ENCODE assay signal across 1 mouse cellular context in the genomic region with DNA sequence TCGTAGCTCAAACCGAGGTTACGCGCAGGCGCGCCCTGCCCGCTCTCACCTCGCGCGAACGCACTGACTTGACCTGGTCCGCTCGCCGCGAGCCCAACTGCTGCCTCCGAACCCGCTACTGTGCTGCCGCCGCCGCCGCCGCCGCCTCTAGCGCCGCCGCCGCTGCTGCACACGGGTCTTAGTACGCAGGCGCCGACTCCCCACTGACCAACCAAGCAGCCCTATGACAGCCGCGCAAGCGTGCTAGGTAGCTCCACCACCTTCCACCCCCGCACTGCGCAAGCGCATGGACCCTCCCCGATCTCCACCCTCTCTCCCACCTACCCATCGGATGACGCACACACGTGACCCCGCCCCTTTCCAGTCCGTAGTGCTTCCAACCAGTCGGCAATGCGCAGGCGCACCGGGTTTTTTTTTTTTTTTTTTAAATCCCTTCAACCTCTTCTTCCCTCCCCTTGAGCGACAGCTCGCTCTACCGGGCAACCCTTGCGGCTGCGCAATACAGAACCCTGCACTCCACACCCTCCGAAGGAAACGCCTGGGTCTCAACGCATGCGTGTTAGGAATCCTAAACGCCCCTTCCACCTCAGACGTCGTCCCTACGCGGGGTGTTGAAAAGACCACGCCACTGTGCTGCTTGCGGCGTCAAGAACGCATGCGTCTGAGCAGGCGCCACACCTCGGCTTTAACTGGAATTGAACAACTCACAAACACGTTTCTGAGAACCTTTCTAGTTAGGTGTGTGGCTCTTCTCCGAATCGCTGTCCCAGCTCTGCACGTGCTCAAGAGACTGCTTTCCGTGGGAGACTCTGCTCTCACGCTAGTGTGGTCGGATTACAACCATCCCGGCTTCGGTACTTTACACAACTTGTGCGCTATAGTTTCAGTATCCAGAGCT.
TF ChIP-seq lines count a peak whose summit lies in the region.

A gene (minus strand): TSS at position 845 of the 898 bp plus-strand sequence.

TF ChIP-seq in myocyte, 11 proteins besides CTCF, POLR2A, EP300 and RAD21 (continued from another document):
- no peak for TF ChIP-seq CEBPB (IDR thresholded peaks at IDR 0.05; ENCODE audit: insufficient read depth, poor library complexity, severe bottlenecking)
- peak; percentile 92 for TF ChIP-seq USF1 (IDR thresholded peaks at IDR 0.05; ENCODE audit: low read depth)
- TF ChIP-seq TCF3 (IDR thresholded peaks at IDR 0.05; ENCODE audit: insufficient read length, low read depth): no peak
- no peak for TF ChIP-seq SRF (IDR thresholded peaks at IDR 0.05; ENCODE audit: control insufficient read depth, insufficient read length, low read depth)
- TF ChIP-seq POLR2AphosphoS2 (IDR thresholded peaks at IDR 0.05; ENCODE audit: insufficient read length, low read depth): peak; percentile 96
